In genomic region chr17:25882306-25882705, GRCm38 (mm10) we compare ENCODE assay signal across 10 mouse cellular contexts. TPM values are rescaled to one million over a fixed set of nuclear protein-coding genes. Genes with fewer than 3 reads are reported as not detected.
DNase-seq lines count a peak whose midpoint lies in the region; ATAC-seq and TF ChIP-seq lines count a peak whose summit lies in the region.
"Had no signal": no experiment of that assay in that cellular context is flagged by ENCODE, and none has a peak within 500 bp of the region (broad histone marks: within the 10 kb centered on the region; RNA-seq: fewer than 3 reads in every experiment).

No protein-coding gene starts in this region.

- no peak overlapping the region for H3K4me2 ChIP-seq in forebrain, embryonic 14.5 days (ENCODE audit: low read length)
- H3K4me2 ChIP-seq in midbrain, postnatal 0 days (ENCODE audit: low read depth, low read length, poor library complexity, severe bottlenecking) = no peak overlapping the region
- H3K4me2 ChIP-seq: limb, embryonic 12.5 days had no signal

- peaks cover 74% of the 10 kb centered on the region for H3K4me1 ChIP-seq in forebrain, embryonic 10.5 days
- H3K4me1 ChIP-seq in forebrain, embryonic 14.5 days (ENCODE audit: control insufficient read depth, insufficient read depth, low read length) = no peaks in the 10 kb centered on the region
- H3K4me1 ChIP-seq in lung, adult 2 months (ENCODE audit: control insufficient read depth, insufficient read depth, low read length) = 0 out of 2 replicates have a peak, but pooled peaks cover 1% of the 10 kb centered on the region
- peaks cover 26% of the 10 kb centered on the region for H3K4me1 ChIP-seq in liver, adult 2 months (ENCODE audit: control insufficient read depth, insufficient read depth, low read length)
- H3K4me1 ChIP-seq in midbrain, postnatal 0 days (ENCODE audit: insufficient read depth, low read length) = peaks cover 2% of the 10 kb centered on the region; the same call in 1 of the 2 replicates
- no peaks in the 10 kb centered on the region for H3K4me1 ChIP-seq in thymus, adult 2 months (replicated peaks; ENCODE audit: control insufficient read depth, insufficient read depth, low read length)

- no peaks in the 10 kb centered on the region for H3K9me3 ChIP-seq in forebrain, embryonic 10.5 days
- no peaks in the 10 kb centered on the region for H3K9me3 ChIP-seq in forebrain, embryonic 14.5 days (replicated peaks; ENCODE audit: control insufficient read depth, low read length)
- H3K9me3 ChIP-seq in midbrain, postnatal 0 days (ENCODE audit: low read length) = no peaks in the 10 kb centered on the region
- H3K9me3 ChIP-seq: limb, embryonic 12.5 days had no signal

- 0 out of 2 replicates have a peak, but pooled peaks have one; percentile 2 for TF ChIP-seq POLR2A in lung, adult 2 months (IDR thresholded peaks at IDR 0.05; ENCODE audit: borderline replicate concordance, extremely low read depth, low read depth, low read length)
- TF ChIP-seq POLR2A in liver, adult 2 months (IDR thresholded peaks at IDR 0.05; ENCODE audit: extremely low read depth, insufficient read depth, low read length) = no peak
- TF ChIP-seq POLR2A in thymus, adult 2 months (IDR thresholded peaks at IDR 0.05; ENCODE audit: control insufficient read depth, extremely low read depth, insufficient read depth, low read length, poor library complexity) = no peak

- WGBS in forebrain, embryonic 10.5 days = 34% methylated on average over 5 of the region's 5 CpGs
- WGBS in forebrain, embryonic 14.5 days = 60% methylated on average over 5 of the region's 5 CpGs
- 58% methylated on average over 5 of the region's 5 CpGs for WGBS in lung, adult 2 months
- WGBS in liver, adult 2 months = 61% methylated on average over 5 of the region's 5 CpGs
- WGBS in midbrain, postnatal 0 days = 38% methylated on average over 5 of the region's 5 CpGs
- 93% methylated on average over 5 of the region's 5 CpGs for WGBS in thymus, adult 2 months

- peaks cover 2% of the 10 kb centered on the region; the same call in 1 of the 2 replicates for H3K79me2 ChIP-seq in liver, adult 2 months (ENCODE audit: control insufficient read depth, insufficient read depth, low read length)

- TF ChIP-seq CTCF in lung, adult 2 months (IDR thresholded peaks at IDR 0.05; ENCODE audit: insufficient read depth, low read length) = no peak
- 0 out of 2 replicates have a peak, but pooled peaks have one; percentile 22 for TF ChIP-seq CTCF in liver, adult 2 months (IDR thresholded peaks at IDR 0.05; ENCODE audit: low read depth, low read length)
- 0 out of 2 replicates have a peak, but pooled peaks have one; percentile 28 for TF ChIP-seq CTCF in midbrain, postnatal 0 days (IDR thresholded peaks at IDR 0.05)
- TF ChIP-seq CTCF in thymus, adult 2 months (IDR thresholded peaks at IDR 0.05; ENCODE audit: borderline replicate concordance, control insufficient read depth, extremely low read depth, insufficient read depth, low read length, poor library complexity) = no peak

- peak overlapping the region; percentile 13; the same call in 1 of the 2 replicates for H3K4me3 ChIP-seq in forebrain, embryonic 10.5 days
- no peak overlapping the region for H3K4me3 ChIP-seq in forebrain, embryonic 14.5 days (ENCODE audit: low read depth, low read length)
- H3K4me3 ChIP-seq in lung, adult 2 months (replicated peaks; ENCODE audit: extremely low read depth, low read depth, low read length) = no peak overlapping the region
- no peak overlapping the region for H3K4me3 ChIP-seq in liver, adult 2 months (ENCODE audit: insufficient read depth, low read depth, low read length)
- H3K4me3 ChIP-seq in midbrain, postnatal 0 days (ENCODE audit: low read depth, low read length) = no peak overlapping the region
- no peak overlapping the region for H3K4me3 ChIP-seq in thymus, adult 2 months (ENCODE audit: control insufficient read depth, insufficient read depth, low read length)
- H3K4me3 ChIP-seq: limb, embryonic 12.5 days had no signal

- DNase-seq in forebrain, embryonic 10.5 days (ENCODE audit: extremely low spot score, low spot score) = no peak
- DNase-seq in forebrain, embryonic 14.5 days (ENCODE audit: low spot score) = no peak
- DNase-seq in lung, adult 2 months = no peak
- DNase-seq in lung, adult 18-20 months = no peak
- DNase-seq in liver, adult 2 months (ENCODE audit: extremely low read depth, low read depth, low spot score) = no peak
- no peak for DNase-seq in midbrain, postnatal 0 days (ENCODE audit: low spot score)
- no peak for DNase-seq in urinary bladder, postnatal 36 days (ENCODE audit: low spot score in 2 of 2)
- no peak for DNase-seq in thymus, adult 2 months
- DNase-seq: heart, postnatal 4 days had no signal

- no peak overlapping the region for H3K9ac ChIP-seq in forebrain, embryonic 14.5 days (ENCODE audit: low read length)
- no peak overlapping the region for H3K9ac ChIP-seq in liver, adult 2 months (ENCODE audit: low read depth, low read length)
- no peak overlapping the region for H3K9ac ChIP-seq in midbrain, postnatal 0 days (replicated peaks; ENCODE audit: low read length, poor library complexity, severe bottlenecking)
- H3K9ac ChIP-seq: limb, embryonic 12.5 days had no signal

- H3K27me3 ChIP-seq in forebrain, embryonic 10.5 days (ENCODE audit: poor library complexity, severe bottlenecking) = no peaks in the 10 kb centered on the region
- H3K27me3 ChIP-seq in forebrain, embryonic 14.5 days (replicated peaks; ENCODE audit: control insufficient read depth, insufficient read depth, low read length) = no peaks in the 10 kb centered on the region
- H3K27me3 ChIP-seq in liver, adult 2 months (ENCODE audit: control insufficient read depth, insufficient read depth, low read length) = no peaks in the 10 kb centered on the region
- H3K27me3 ChIP-seq in midbrain, postnatal 0 days (ENCODE audit: insufficient read depth, low read length) = no peaks in the 10 kb centered on the region
- H3K27me3 ChIP-seq in thymus, adult 2 months (ENCODE audit: control insufficient read depth, insufficient read depth, low read length) = no peaks in the 10 kb centered on the region
- H3K27me3 ChIP-seq: limb, embryonic 12.5 days had no signal

- peak overlapping the region; percentile 87 for H3K27ac ChIP-seq in forebrain, embryonic 10.5 days
- no peak overlapping the region for H3K27ac ChIP-seq in forebrain, embryonic 14.5 days (ENCODE audit: low read depth, low read length)
- no peak overlapping the region for H3K27ac ChIP-seq in liver, adult 2 months (replicated peaks; ENCODE audit: insufficient read depth, low read depth, low read length)
- H3K27ac ChIP-seq in midbrain, postnatal 0 days (ENCODE audit: low read depth, low read length) = no peak overlapping the region
- H3K27ac ChIP-seq in thymus, adult 2 months (ENCODE audit: control insufficient read depth, insufficient read depth, low read length) = no peak overlapping the region

- H3K36me3 ChIP-seq in forebrain, embryonic 10.5 days (replicated peaks) = peaks cover 63% of the 10 kb centered on the region
- H3K36me3 ChIP-seq in forebrain, embryonic 14.5 days (ENCODE audit: control insufficient read depth, insufficient read depth, low read length) = peaks cover 45% of the 10 kb centered on the region
- peaks cover 4% of the 10 kb centered on the region; the same call in 1 of the 2 replicates for H3K36me3 ChIP-seq in liver, adult 2 months (ENCODE audit: control insufficient read depth, insufficient read depth, low read length)
- H3K36me3 ChIP-seq in midbrain, postnatal 0 days (ENCODE audit: insufficient read depth, low read length) = peaks cover 40% of the 10 kb centered on the region
- peaks cover 3% of the 10 kb centered on the region; the same call in 1 of the 2 replicates for H3K36me3 ChIP-seq in thymus, adult 2 months (ENCODE audit: control insufficient read depth, insufficient read depth, low read length)

- ATAC-seq in forebrain, embryonic 14.5 days = no peak
- ATAC-seq in midbrain, postnatal 0 days (ENCODE audit: low FRiP score) = no peak

RNA-seq across cellular contexts. Expression of gene Wfikkn1, which starts 1.6 kb away (rescaled TPM):
- polyA plus RNA-seq in forebrain, embryonic 10.5 days (2016; fragmentation: Nextera tagmentation; extraction: Ambion mirVana) = 4.0 and 4.2 TPM in 2 replicates
- 0.36 and 0.47 TPM in 2 replicates for polyA plus RNA-seq in forebrain, embryonic 14.5 days (2014; fragmentation: Nextera tagmentation; extraction: Ambion mirVana)
- 1.0 and 1.4 TPM in 2 replicates for polyA plus RNA-seq in lung, adult 2 months (2012; rRNA removed)
- total RNA-seq in liver, adult 2 months (2014; rRNA removed) = 0.07 and 0.09 TPM in 2 replicates
- 0.24 and 0.92 TPM in 2 replicates for polyA plus RNA-seq in liver, adult 2 months (2012; rRNA removed)
- 0.77 and 1.7 TPM in 2 replicates for total RNA-seq in midbrain, postnatal 0 days (2014; rRNA removed)
- 0.42 and 0.56 TPM in 2 replicates for polyA plus RNA-seq in midbrain, postnatal 0 days (2015; fragmentation: Nextera tagmentation; extraction: Ambion mirVana)
- polyA plus RNA-seq in thymus, adult 2 months (2012; rRNA removed) = 2.9 and 3.7 TPM in 2 replicates

RNA-seq across cellular contexts. Expression of gene Mettl26, which starts 7.4 kb away (rescaled TPM):
- polyA plus RNA-seq in forebrain, embryonic 10.5 days (2016; fragmentation: Nextera tagmentation; extraction: Ambion mirVana) = 76.7 and 79.1 TPM in 2 replicates
- polyA plus RNA-seq in forebrain, embryonic 14.5 days (2014; fragmentation: Nextera tagmentation; extraction: Ambion mirVana) = 60.5 and 66.0 TPM in 2 replicates
- polyA plus RNA-seq in lung, adult 2 months (2012; rRNA removed) = 78.1 and 103 TPM in 2 replicates
- total RNA-seq in liver, adult 2 months (2014; rRNA removed) = 129 and 131 TPM in 2 replicates
- polyA plus RNA-seq in liver, adult 2 months (2012; rRNA removed) = 415 and 439 TPM in 2 replicates
- total RNA-seq in midbrain, postnatal 0 days (2014; rRNA removed) = 53.8 and 64.8 TPM in 2 replicates
- 67.3 and 74.0 TPM in 2 replicates for polyA plus RNA-seq in midbrain, postnatal 0 days (2015; fragmentation: Nextera tagmentation; extraction: Ambion mirVana)
- 77.3 and 82.3 TPM in 2 replicates for polyA plus RNA-seq in thymus, adult 2 months (2012; rRNA removed)

RNA-seq across cellular contexts. Expression of gene Mcrip2, which starts 13.7 kb away (rescaled TPM):
- 20.0 and 21.9 TPM in 2 replicates for polyA plus RNA-seq in forebrain, embryonic 10.5 days (2016; fragmentation: Nextera tagmentation; extraction: Ambion mirVana)
- 15.9 and 17.0 TPM in 2 replicates for polyA plus RNA-seq in forebrain, embryonic 14.5 days (2014; fragmentation: Nextera tagmentation; extraction: Ambion mirVana)
- polyA plus RNA-seq in lung, adult 2 months (2012; rRNA removed) = 22.7 and 31.1 TPM in 2 replicates
- total RNA-seq in liver, adult 2 months (2014; rRNA removed) = 26.1 and 36.0 TPM in 2 replicates
- 139 and 141 TPM in 2 replicates for polyA plus RNA-seq in liver, adult 2 months (2012; rRNA removed)
- 14.6 and 29.9 TPM in 2 replicates for total RNA-seq in midbrain, postnatal 0 days (2014; rRNA removed)
- 39.5 and 45.5 TPM in 2 replicates for polyA plus RNA-seq in midbrain, postnatal 0 days (2015; fragmentation: Nextera tagmentation; extraction: Ambion mirVana)
- polyA plus RNA-seq in thymus, adult 2 months (2012; rRNA removed) = 52.1 and 54.6 TPM in 2 replicates

RNA-seq across cellular contexts. Expression of gene Wdr90, which starts 21.0 kb away (rescaled TPM):
- 63.3 and 73.0 TPM in 2 replicates for polyA plus RNA-seq in forebrain, embryonic 10.5 days (2016; fragmentation: Nextera tagmentation; extraction: Ambion mirVana)
- polyA plus RNA-seq in forebrain, embryonic 14.5 days (2014; fragmentation: Nextera tagmentation; extraction: Ambion mirVana) = 11.6 and 12.2 TPM in 2 replicates
- polyA plus RNA-seq in lung, adult 2 months (2012; rRNA removed) = 35.7 and 40.3 TPM in 2 replicates
- total RNA-seq in liver, adult 2 months (2014; rRNA removed) = 2.7 and 3.3 TPM in 2 replicates
- polyA plus RNA-seq in liver, adult 2 months (2012; rRNA removed) = 9.0 and 14.1 TPM in 2 replicates
- 36.2 and 44.3 TPM in 2 replicates for total RNA-seq in midbrain, postnatal 0 days (2014; rRNA removed)
- 14.2 and 15.0 TPM in 2 replicates for polyA plus RNA-seq in midbrain, postnatal 0 days (2015; fragmentation: Nextera tagmentation; extraction: Ambion mirVana)
- polyA plus RNA-seq in thymus, adult 2 months (2012; rRNA removed) = 107 and 133 TPM in 2 replicates

RNA-seq across cellular contexts. Expression of gene Rab40c, which starts 37.2 kb away (rescaled TPM):
- polyA plus RNA-seq in forebrain, embryonic 10.5 days (2016; fragmentation: Nextera tagmentation; extraction: Ambion mirVana) = 29.4 and 30.9 TPM in 2 replicates
- polyA plus RNA-seq in forebrain, embryonic 14.5 days (2014; fragmentation: Nextera tagmentation; extraction: Ambion mirVana) = 31.6 and 33.3 TPM in 2 replicates
- polyA plus RNA-seq in lung, adult 2 months (2012; rRNA removed) = 40.2 and 62.6 TPM in 2 replicates
- 6.1 and 7.2 TPM in 2 replicates for total RNA-seq in liver, adult 2 months (2014; rRNA removed)
- polyA plus RNA-seq in liver, adult 2 months (2012; rRNA removed) = 22.8 and 24.1 TPM in 2 replicates
- 42.1 and 43.0 TPM in 2 replicates for total RNA-seq in midbrain, postnatal 0 days (2014; rRNA removed)
- polyA plus RNA-seq in midbrain, postnatal 0 days (2015; fragmentation: Nextera tagmentation; extraction: Ambion mirVana) = 36.2 and 38.9 TPM in 2 replicates
- 43.5 and 57.6 TPM in 2 replicates for polyA plus RNA-seq in thymus, adult 2 months (2012; rRNA removed)

Comparison
In these comparisons a context has a peak if more than half of its experiments do, and no peak if none do; other contexts are left out.
1. CTCF ChIP-seq: peak in liver, adult 2 months (single experiment) and midbrain, postnatal 0 days (single experiment); none in lung, adult 2 months (single experiment) and thymus, adult 2 months (single experiment).